Mouse (Mus musculus) hindbrain, embryonic 14.5 days (tissue): Measurements from ENCODE around the gene Rragb. TPM values are rescaled to one million over a fixed set of nuclear protein-coding genes. Genes with fewer than 3 reads are reported as not detected.

ENCODE experiments used
- ATAC-seq: fragments of 200-750 bp; cut with Nextera tagmentation; 2 replicates; pipeline ENCODE4 v1.8.0; 2017; ENCODE audit warnings: moderate number of reproducible peaks, mild to moderate bottlenecking, moderate TSS enrichment, moderate library complexity; ENCODE audit not compliant: low FRiP score
- DNase-seq: peaks from one replicate; pipeline ENCODE4 v3.0.0-alpha.2; 2015; ENCODE audit warnings: low spot score
- H3K27ac ChIP-seq: fragments of 300-500 bp; sonication (generic); 2 replicates; pipeline ENCODE4 v1.5.1; 2014; ENCODE audit warnings: mild to moderate bottlenecking, moderate library complexity
- H3K27me3 ChIP-seq: fragments of 300-500 bp; sonication (generic); 2 replicates; pipeline ENCODE4 v1.6.1; 2014; ENCODE audit warnings: mild to moderate bottlenecking, low read length, mixed read lengths; ENCODE audit not compliant: control insufficient read depth, insufficient read depth
- H3K36me3 ChIP-seq: fragments of 300-500 bp; sonication (generic); replicated peaks from 2 replicates; pipeline ENCODE4 v1.6.1; 2014; ENCODE audit not compliant: control insufficient read depth, insufficient read depth
- H3K4me1 ChIP-seq: fragments of 300-500 bp; sonication (generic); replicated peaks from 2 replicates; pipeline ENCODE4 v1.6.1; 2014; ENCODE audit warnings: antibody characterized with exemption, low read length, mixed read lengths; ENCODE audit not compliant: control insufficient read depth, insufficient read depth
- H3K4me2 ChIP-seq: fragments of 300-500 bp; sonication (generic); replicated peaks from 2 replicates; pipeline ENCODE4 v1.6.1; 2014; ENCODE audit warnings: mild to moderate bottlenecking, moderate library complexity
- H3K4me3 ChIP-seq: fragments of 300-500 bp; sonication (generic); replicated peaks from 2 replicates; pipeline ENCODE4 v1.5.1; 2014; ENCODE audit warnings: mild to moderate bottlenecking, low read length
- H3K9ac ChIP-seq: fragments of 300-500 bp; sonication (generic); 2 replicates; pipeline ENCODE4 v1.6.1; 2014
- H3K9me3 ChIP-seq: fragments of 300-500 bp; sonication (generic); 2 replicates; pipeline ENCODE4 v1.6.1; 2016; ENCODE audit warnings: low read length; ENCODE audit not compliant: control insufficient read depth
- WGBS: fragments of 180-500 bp; shearing (Covaris S2); extraction: QIAGEN DNeasy Blood & Tissue Kit; methylation state at CpG from one replicate; pipeline ENCODE4 v1.1.7; 2014; 5-methylcytosine and 5-hydroxymethylcytosine counted together
- polyA plus RNA-seq: library from polyadenylated mRNA; unstranded; fragments of >200 nt; fragmentation: Nextera tagmentation; extraction: Ambion mirVana; gene quantifications from 2 replicates; pipeline ENCODE4 v1.2.1, GENCODE M21; 2014

The Rragb gene
- polyA plus RNA-seq, 1 experiment from 2014 or later: 10.0 TPM

DNA sequence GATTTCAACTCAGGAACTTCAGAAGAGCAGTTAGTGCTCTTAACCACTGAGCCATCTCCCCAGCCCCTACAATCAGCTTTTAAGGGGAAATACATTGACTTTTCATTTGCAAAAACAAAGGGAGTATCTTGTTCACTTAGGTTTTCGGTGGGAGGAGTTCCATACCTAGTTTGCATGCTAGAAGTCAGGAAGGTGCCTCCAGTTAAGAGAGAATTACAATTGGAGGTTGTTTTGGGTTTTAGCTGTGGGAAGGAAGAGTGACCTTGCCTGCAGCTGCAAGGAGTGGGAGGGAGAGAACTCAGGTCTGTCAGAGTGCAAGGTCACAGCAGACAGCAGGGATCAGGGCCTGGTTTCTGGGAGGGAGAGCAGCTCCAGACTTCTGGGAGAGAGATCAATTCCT is 71.3 kb downstream of the Rragb start:
- Histone ChIP-seq H3K9ac (no peak overlapping the region), H3K4me3 (no peak overlapping the region), H3K27ac (no peak overlapping the region), H3K27me3 (no peaks in the 10 kb centered on the region), H3K9me3 (no peaks in the 10 kb centered on the region), H3K36me3 (no peaks in the 10 kb centered on the region), H3K4me2 (no peak overlapping the region), H3K4me1 (no peaks in the 10 kb centered on the region)
- 58% methylated on average over 1 of the region's 1 CpGs for WGBS
- ATAC-seq (no peak), DNase-seq (no peak)

Other genes starting within 250 kb of the Rragb start
- 3.3 and 3.7 TPM in 2 replicates for gene Usp51, start 133.5 kb upstream of the Rragb start, polyA plus RNA-seq
- 125 and 126 TPM in 2 replicates for gene Mageh1, start 102.4 kb upstream of the Rragb start, polyA plus RNA-seq
- gene Foxr2, start 21.2 kb upstream of the Rragb start, polyA plus RNA-seq: 1.0 and 1.2 TPM in 2 replicates
- 5.9 and 7.9 TPM in 2 replicates for gene Klf8, start 97.5 kb downstream of the Rragb start, polyA plus RNA-seq